Mouse (Mus musculus) kidney, postnatal 0 days (tissue): ENCODE results near the gene Cplx2. TPM values are rescaled to one million over a fixed set of nuclear protein-coding genes. Genes with fewer than 3 reads are reported as not detected.

Source experiments
- ATAC-seq: fragments of 200-750 bp; cut with Nextera tagmentation; replicated peaks from 2 replicates; pipeline ENCODE4 v1.8.0; 2017; ENCODE audit warnings: low read depth, moderate number of reproducible peaks, moderate TSS enrichment, moderate library complexity; ENCODE audit not compliant: low FRiP score
- DNase-seq: peaks from one replicate; pipeline ENCODE4 v3.0.0-alpha.2; 2016; ENCODE audit warnings: low spot score
- H3K27ac ChIP-seq: fragments of 300-500 bp; sonication (generic); 2 replicates; pipeline ENCODE4 v1.5.1; 2014; ENCODE audit warnings: mild to moderate bottlenecking
- H3K27me3 ChIP-seq: fragments of 300-500 bp; sonication (generic); 2 replicates; pipeline ENCODE4 v1.6.1; 2014; ENCODE audit warnings: low read length, mixed read lengths; ENCODE audit not compliant: insufficient read depth
- H3K36me3 ChIP-seq: fragments of 300-500 bp; sonication (generic); 2 replicates; pipeline ENCODE4 v1.6.1; 2014; ENCODE audit warnings: low read length, mixed read lengths; ENCODE audit not compliant: insufficient read depth
- H3K4me1 ChIP-seq: fragments of 300-500 bp; sonication (generic); replicated peaks from 2 replicates; pipeline ENCODE4 v1.6.1; 2014; ENCODE audit warnings: antibody characterized with exemption, low read length, mixed read lengths; ENCODE audit not compliant: insufficient read depth
- H3K4me2 ChIP-seq: fragments of 300-500 bp; sonication (generic); 2 replicates; pipeline ENCODE4 v1.6.1; 2014; ENCODE audit warnings: mild to moderate bottlenecking, low read length, moderate library complexity, mixed read lengths
- H3K4me3 ChIP-seq: fragments of 300-500 bp; sonication (generic); replicated peaks from 2 replicates; pipeline ENCODE4 v1.5.1; 2014; ENCODE audit warnings: low read depth, low read length
- H3K9ac ChIP-seq: fragments of 300-500 bp; sonication (generic); 2 replicates; pipeline ENCODE4 v1.6.1; 2014; ENCODE audit warnings: low read depth, low read length
- H3K9me3 ChIP-seq: fragments of 300-500 bp; sonication (generic); replicated peaks from 2 replicates; pipeline ENCODE4 v1.6.1; 2016; ENCODE audit warnings: low read length, inconsistent platforms, mixed read lengths
- CTCF ChIP-seq: IDR thresholded peaks from 2 replicates; pipeline ENCODE4 v1.5.1; 2016; ENCODE audit warnings: antibody characterized with exemption, low read depth, mild to moderate bottlenecking, moderate library complexity
- WGBS: fragments of 180-500 bp; shearing (Covaris S2); extraction: QIAGEN DNeasy Blood & Tissue Kit; methylation state at CpG from one replicate; pipeline ENCODE4 v1.1.7; 2014; 5-methylcytosine and 5-hydroxymethylcytosine counted together
- polyA plus RNA-seq: library from polyadenylated mRNA; unstranded; fragments of >200 nt; fragmentation: Nextera tagmentation; extraction: Ambion mirVana; gene quantifications from 2 replicates; pipeline ENCODE4 v1.2.1, GENCODE M21; 2015

Cplx2 gene
- polyA plus RNA-seq, 1 experiment from 2014 or later = 4.0 TPM

- peak; percentile 28 for DNase-seq
- Histone ChIP-seq H3K4me2 (no peak overlapping the region), H3K9ac (no peak overlapping the region), H3K36me3 (no peaks in the 10 kb centered on the region), H3K27me3 (0 out of 2 replicates have a peak, but pooled peaks cover 8% of the 10 kb centered on the region), H3K27ac (no peak overlapping the region), H3K4me1 (peaks cover 6% of the 10 kb centered on the region; the same call in 1 of the 2 replicates), H3K9me3 (no peaks in the 10 kb centered on the region), H3K4me3 (no peak overlapping the region)
- no peak for TF ChIP-seq CTCF
- no peak for ATAC-seq
- WGBS = 47% methylated on average over 11 of the region's 11 CpGs
Measured at GRCm38 (mm10) chr13:54375497-54376495, 4.6 kb downstream of the Cplx2 start.

GRCm38 (mm10) chr13:54376736-54377135 lies 5.6 kb downstream of the Cplx2 start:
- no peaks in the 10 kb centered on the region for H3K9me3 ChIP-seq
- no peak overlapping the region for H3K27ac ChIP-seq
- WGBS = 80% methylated on average over 7 of the region's 7 CpGs
- no peak overlapping the region for H3K4me2 ChIP-seq
- H3K27me3 ChIP-seq = 0 out of 2 replicates have a peak, but pooled peaks cover 6% of the 10 kb centered on the region
- H3K4me1 ChIP-seq = peaks cover 3% of the 10 kb centered on the region; the same call in 1 of the 2 replicates
- ATAC-seq = no peak
- no peaks in the 10 kb centered on the region for H3K36me3 ChIP-seq
- no peak overlapping the region for H3K9ac ChIP-seq
- DNase-seq = no peak
- no peak overlapping the region for H3K4me3 ChIP-seq
- TF ChIP-seq CTCF = no peak

GRCm38 (mm10) chr13:54378051-54378450 lies 6.9 kb downstream of the Cplx2 start:
- Histone ChIP-seq H3K27ac (no peak overlapping the region), H3K9ac (no peak overlapping the region), H3K4me1 (no peaks in the 10 kb centered on the region), H3K4me2 (no peak overlapping the region), H3K4me3 (no peak overlapping the region), H3K9me3 (no peaks in the 10 kb centered on the region), H3K27me3 (0 out of 2 replicates have a peak, but pooled peaks cover 3% of the 10 kb centered on the region), H3K36me3 (no peaks in the 10 kb centered on the region)
- no peak for DNase-seq
- WGBS = 68% methylated on average over 3 of the region's 3 CpGs
- peak; percentile 44 for TF ChIP-seq CTCF
- ATAC-seq = no peak

- Histone ChIP-seq H3K27ac (no peak overlapping the region), H3K27me3 (no peaks in the 10 kb centered on the region), H3K9me3 (no peaks in the 10 kb centered on the region), H3K4me3 (no peak overlapping the region), H3K4me1 (peaks cover 7% of the 10 kb centered on the region; the same call in 1 of the 2 replicates), H3K36me3 (no peaks in the 10 kb centered on the region), H3K9ac (no peak overlapping the region), H3K4me2 (no peak overlapping the region)
- TF ChIP-seq CTCF = no peak
- no peak for DNase-seq
- no peak for ATAC-seq
- WGBS = 78% methylated on average over 5 of the region's 5 CpGs
Measured at GRCm38 (mm10) chr13:54380421-54380820, 9.3 kb downstream of the Cplx2 start.

GRCm38 (mm10) chr13:54381396-54381795 lies 10.2 kb downstream of the Cplx2 start:
- no peak for DNase-seq
- 83% methylated on average over 8 of the region's 8 CpGs for WGBS

GRCm38 (mm10) chr13:54383531-54383930 lies 12.4 kb downstream of the Cplx2 start:
- TF ChIP-seq CTCF = no peak
- ATAC-seq (no peak), DNase-seq (no peak)
- Histone ChIP-seq H3K4me3 (no peak overlapping the region), H3K9ac (no peak overlapping the region), H3K27ac (no peak overlapping the region), H3K9me3 (no peaks in the 10 kb centered on the region), H3K4me1 (peaks cover 7% of the 10 kb centered on the region; the same call in 1 of the 2 replicates), H3K36me3 (no peaks in the 10 kb centered on the region), H3K4me2 (no peak overlapping the region), H3K27me3 (no peaks in the 10 kb centered on the region)
- WGBS = 79% methylated on average over 5 of the region's 5 CpGs

More at GRCm38 (mm10) chr13:54381396-54381795, 10.2 kb downstream of the Cplx2 start:
- ATAC-seq = no peak
- Histone ChIP-seq H3K36me3 (no peaks in the 10 kb centered on the region), H3K9ac (no peak overlapping the region), H3K4me2 (no peak overlapping the region), H3K4me1 (peaks cover 7% of the 10 kb centered on the region; the same call in 1 of the 2 replicates), H3K27ac (no peak overlapping the region), H3K4me3 (no peak overlapping the region), H3K9me3 (no peaks in the 10 kb centered on the region), H3K27me3 (no peaks in the 10 kb centered on the region)
- TF ChIP-seq CTCF = no peak
